Mouse (Mus musculus) cortical plate, adult 2 months (tissue): ENCODE results near the gene Rnf135.

Experiments used
- CTCF ChIP-seq: fragments of 200-500 bp; IDR thresholded peaks from 2 replicates; pipeline ENCODE4 v1.5.1; 2011; ENCODE audit warnings: mild to moderate bottlenecking, control low read depth, low read length; ENCODE audit not compliant: insufficient read depth; ENCODE audit errors: extremely low read depth
- POLR2A ChIP-seq: fragments of 200-500 bp; IDR thresholded peaks from 2 replicates; pipeline ENCODE4 v1.6.1; 2011; ENCODE audit warnings: mild to moderate bottlenecking, low read length, control low read depth; ENCODE audit not compliant: insufficient read depth; ENCODE audit errors: extremely low read depth

DNA sequence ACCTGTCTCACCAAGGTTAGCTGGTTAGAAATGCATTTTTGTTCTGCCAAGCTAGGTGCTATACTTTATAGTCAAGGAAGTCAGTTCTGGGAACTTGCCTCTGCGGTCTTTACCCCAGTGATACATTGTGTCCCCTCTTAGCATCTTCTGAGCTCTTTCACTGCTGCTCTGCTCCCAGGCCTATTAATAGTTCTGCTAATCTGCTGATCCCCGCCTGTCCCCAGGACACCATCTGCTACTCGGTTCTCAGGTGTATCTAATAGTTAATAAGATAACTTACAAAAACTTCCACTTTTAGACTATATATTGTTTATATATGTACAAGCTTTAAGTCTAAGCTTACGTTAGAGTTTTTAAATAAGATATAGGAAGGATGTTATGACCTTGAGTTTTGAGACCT lies 54.7 kb downstream of the Rnf135 start:
- TF ChIP-seq POLR2A (no peak), CTCF (no peak)
